Mouse (Mus musculus) hindbrain, embryonic 14.5 days (tissue): ENCODE data around the gene Tob1. TPM values are rescaled to one million over a fixed set of nuclear protein-coding genes. Genes with fewer than 3 reads are reported as not detected.

Experiments
- ATAC-seq: fragments of 200-750 bp; cut with Nextera tagmentation; 2 replicates; pipeline ENCODE4 v1.8.0; 2017; ENCODE audit warnings: moderate number of reproducible peaks, mild to moderate bottlenecking, moderate TSS enrichment, moderate library complexity; ENCODE audit not compliant: low FRiP score
- DNase-seq: peaks from one replicate; pipeline ENCODE4 v3.0.0-alpha.2; 2015; ENCODE audit warnings: low spot score
- H3K27ac ChIP-seq: fragments of 300-500 bp; sonication (generic); 2 replicates; pipeline ENCODE4 v1.5.1; 2014; ENCODE audit warnings: mild to moderate bottlenecking, moderate library complexity
- H3K27me3 ChIP-seq: fragments of 300-500 bp; sonication (generic); 2 replicates; pipeline ENCODE4 v1.6.1; 2014; ENCODE audit warnings: mild to moderate bottlenecking, low read length, mixed read lengths; ENCODE audit not compliant: control insufficient read depth, insufficient read depth
- H3K36me3 ChIP-seq: fragments of 300-500 bp; sonication (generic); replicated peaks from 2 replicates; pipeline ENCODE4 v1.6.1; 2014; ENCODE audit not compliant: control insufficient read depth, insufficient read depth
- H3K4me1 ChIP-seq: fragments of 300-500 bp; sonication (generic); replicated peaks from 2 replicates; pipeline ENCODE4 v1.6.1; 2014; ENCODE audit warnings: antibody characterized with exemption, low read length, mixed read lengths; ENCODE audit not compliant: control insufficient read depth, insufficient read depth
- H3K4me2 ChIP-seq: fragments of 300-500 bp; sonication (generic); replicated peaks from 2 replicates; pipeline ENCODE4 v1.6.1; 2014; ENCODE audit warnings: mild to moderate bottlenecking, moderate library complexity
- H3K4me3 ChIP-seq: fragments of 300-500 bp; sonication (generic); replicated peaks from 2 replicates; pipeline ENCODE4 v1.5.1; 2014; ENCODE audit warnings: mild to moderate bottlenecking, low read length
- H3K9ac ChIP-seq: fragments of 300-500 bp; sonication (generic); 2 replicates; pipeline ENCODE4 v1.6.1; 2014
- H3K9me3 ChIP-seq: fragments of 300-500 bp; sonication (generic); 2 replicates; pipeline ENCODE4 v1.6.1; 2016; ENCODE audit warnings: low read length; ENCODE audit not compliant: control insufficient read depth
- WGBS: fragments of 180-500 bp; shearing (Covaris S2); extraction: QIAGEN DNeasy Blood & Tissue Kit; methylation state at CpG from one replicate; pipeline ENCODE4 v1.1.7; 2014; 5-methylcytosine and 5-hydroxymethylcytosine counted together
- polyA plus RNA-seq: library from polyadenylated mRNA; unstranded; fragments of >200 nt; fragmentation: Nextera tagmentation; extraction: Ambion mirVana; gene quantifications from 2 replicates; pipeline ENCODE4 v1.2.1, GENCODE M21; 2014

Gene Tob1
- polyA plus RNA-seq, 1 experiment from 2014 or later, result 34.3 TPM

GRCm38 (mm10) chr11:94234380-94234779 lies 23.1 kb downstream of the Tob1 start:
- H3K4me2 ChIP-seq, result no peak overlapping the region
- H3K27ac ChIP-seq, result no peak overlapping the region
- H3K9me3 ChIP-seq, result no peaks in the 10 kb centered on the region
- no peaks in the 10 kb centered on the region for H3K36me3 ChIP-seq
- 94% methylated on average over 12 of the region's 12 CpGs for WGBS
- peaks cover 4% of the 10 kb centered on the region; the same call in 1 of the 2 replicates for H3K4me1 ChIP-seq
- no peaks in the 10 kb centered on the region for H3K27me3 ChIP-seq
- no peak overlapping the region for H3K9ac ChIP-seq
- DNase-seq (no peak), ATAC-seq (no peak)
- H3K4me3 ChIP-seq, result no peak overlapping the region

GRCm38 (mm10) chr11:94234857-94235256 lies 23.6 kb downstream of the Tob1 start:
- H3K4me1 ChIP-seq, result peaks cover 5% of the 10 kb centered on the region; the same call in 1 of the 2 replicates
- no peak overlapping the region for H3K27ac ChIP-seq
- H3K9ac ChIP-seq, result no peak overlapping the region
- ATAC-seq (no peak), DNase-seq (no peak)
- H3K4me2 ChIP-seq, result no peak overlapping the region
- H3K27me3 ChIP-seq, result no peaks in the 10 kb centered on the region
- no peaks in the 10 kb centered on the region for H3K9me3 ChIP-seq
- no peaks in the 10 kb centered on the region for H3K36me3 ChIP-seq
- 91% methylated on average over 8 of the region's 8 CpGs for WGBS
- H3K4me3 ChIP-seq, result no peak overlapping the region

GRCm38 (mm10) chr11:94236074-94236473 lies 24.8 kb downstream of the Tob1 start:
- Histone ChIP-seq H3K36me3 (no peaks in the 10 kb centered on the region), H3K4me3 (no peak overlapping the region), H3K9ac (no peak overlapping the region), H3K27ac (peak overlapping the region; percentile 72), H3K9me3 (no peaks in the 10 kb centered on the region), H3K4me2 (no peak overlapping the region), H3K27me3 (no peaks in the 10 kb centered on the region), H3K4me1 (peaks cover 9% of the 10 kb centered on the region; the same call in 1 of the 2 replicates)
- ATAC-seq (peak; percentile 85), DNase-seq (peak; percentile 87)
- 23% methylated on average over 3 of the region's 3 CpGs for WGBS

GRCm38 (mm10) chr11:94238786-94239185 lies 27.5 kb downstream of the Tob1 start:
- H3K27me3 ChIP-seq, result no peaks in the 10 kb centered on the region
- no peak overlapping the region for H3K9ac ChIP-seq
- H3K9me3 ChIP-seq, result no peaks in the 10 kb centered on the region
- H3K36me3 ChIP-seq, result no peaks in the 10 kb centered on the region
- no peak overlapping the region for H3K4me3 ChIP-seq
- no peak for DNase-seq
- no peak for ATAC-seq
- no peak overlapping the region for H3K27ac ChIP-seq
- peaks cover 25% of the 10 kb centered on the region for H3K4me1 ChIP-seq
- H3K4me2 ChIP-seq, result no peak overlapping the region
- WGBS, result 94% methylated on average over 8 of the region's 8 CpGs

- ATAC-seq (no peak), DNase-seq (no peak)
- Histone ChIP-seq H3K4me2 (no peak overlapping the region), H3K9ac (no peak overlapping the region), H3K4me1 (peaks cover 29% of the 10 kb centered on the region), H3K9me3 (no peaks in the 10 kb centered on the region), H3K27me3 (no peaks in the 10 kb centered on the region; the same call in 1 of the 2 replicates), H3K36me3 (no peaks in the 10 kb centered on the region), H3K4me3 (no peak overlapping the region), H3K27ac (no peak overlapping the region)
- 45% methylated on average over 9 of the region's 9 CpGs for WGBS
Measured at GRCm38 (mm10) chr11:94239706-94240105, 28.5 kb downstream of the Tob1 start.

GRCm38 (mm10) chr11:94242760-94243421 lies 31.6 kb downstream of the Tob1 start:
- WGBS, result 6% methylated on average over 29 of the region's 29 CpGs
- Histone ChIP-seq H3K27ac (peak overlapping the region; percentile 30; the same call in 1 of the 2 replicates), H3K4me3 (0 out of 2 replicates have a peak overlapping the region, but pooled peaks have one; percentile 10), H3K4me1 (peaks cover 29% of the 10 kb centered on the region), H3K9ac (peak overlapping the region; percentile 29), H3K9me3 (no peaks in the 10 kb centered on the region), H3K27me3 (no peaks in the 10 kb centered on the region; the same call in 1 of the 2 replicates), H3K4me2 (peak overlapping the region; percentile 46), H3K36me3 (no peaks in the 10 kb centered on the region)
- no peak for ATAC-seq
- DNase-seq, result no peak

- no peaks in the 10 kb centered on the region for H3K9me3 ChIP-seq
- 0 out of 2 replicates have a peak overlapping the region, but pooled peaks have one; percentile 6 for H3K27ac ChIP-seq
- DNase-seq, result no peak
- H3K4me3 ChIP-seq, result no peak overlapping the region
- no peak overlapping the region for H3K9ac ChIP-seq
- peaks cover 29% of the 10 kb centered on the region for H3K4me1 ChIP-seq
- 29% methylated on average over 15 of the region's 15 CpGs for WGBS
- H3K27me3 ChIP-seq, result no peaks in the 10 kb centered on the region; the same call in 1 of the 2 replicates
- H3K4me2 ChIP-seq, result peak overlapping the region; percentile 46
- no peaks in the 10 kb centered on the region for H3K36me3 ChIP-seq
- ATAC-seq, result no peak
Measured at GRCm38 (mm10) chr11:94243422-94244180, 32.3 kb downstream of the Tob1 start.

GRCm38 (mm10) chr11:94244385-94244784 lies 33.1 kb downstream of the Tob1 start:
- ATAC-seq, result no peak
- Histone ChIP-seq H3K4me2 (no peak overlapping the region), H3K27me3 (no peaks in the 10 kb centered on the region; the same call in 1 of the 2 replicates), H3K36me3 (no peaks in the 10 kb centered on the region), H3K9me3 (no peaks in the 10 kb centered on the region), H3K27ac (peak overlapping the region; percentile 6; the same call in 1 of the 2 replicates), H3K9ac (no peak overlapping the region), H3K4me1 (peaks cover 29% of the 10 kb centered on the region), H3K4me3 (no peak overlapping the region)
- 53% methylated on average over 9 of the region's 9 CpGs for WGBS
- peak; percentile 49 for DNase-seq
